Comparison of ENCODE assay signal across 25 mouse cellular contexts in the genomic region with DNA sequence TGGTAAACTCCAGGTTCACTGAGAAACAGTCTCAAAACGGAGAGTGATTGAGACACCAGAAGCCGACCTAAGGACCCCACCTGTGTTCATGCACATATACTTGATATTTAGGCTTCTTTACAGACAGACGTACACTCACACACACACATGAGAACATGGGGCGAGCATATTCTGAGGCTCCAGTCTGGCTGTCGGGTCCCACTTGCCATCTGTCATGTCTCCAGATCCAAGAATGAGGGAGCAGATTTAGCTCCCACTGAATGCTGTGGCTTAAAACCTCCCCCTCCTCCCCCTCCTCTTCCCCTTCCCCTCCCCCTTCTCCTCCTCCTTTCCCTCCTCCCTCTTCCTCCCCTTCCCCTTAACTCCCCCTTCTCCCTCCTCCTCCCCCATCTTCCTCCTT.
DNase-seq lines count a peak whose midpoint lies in the region; ATAC-seq and TF ChIP-seq lines count a peak whose summit lies in the region.
"Had no signal": no experiment of that assay in that cellular context is flagged by ENCODE, and none has a peak within 500 bp of the region (broad histone marks: within the 10 kb centered on the region; RNA-seq: fewer than 3 reads in every experiment).

No protein-coding gene starts in this region.

- no peak for TF ChIP-seq CTCF in cerebellum, adult 2 months (IDR thresholded peaks at IDR 0.05; ENCODE audit: borderline replicate concordance, insufficient read depth, low read depth, low read length)
- TF ChIP-seq CTCF in kidney, postnatal 0 days (IDR thresholded peaks at IDR 0.05; ENCODE audit: low read depth): no peak

- no peak for TF ChIP-seq POLR2A in cerebellum, adult 2 months (IDR thresholded peaks at IDR 0.05; ENCODE audit: borderline replicate concordance, insufficient read depth, low read length)

- no peak for ATAC-seq in kidney, postnatal 0 days (replicated peaks; ENCODE audit: low FRiP score, low read depth)
- ATAC-seq in forebrain, embryonic 16.5 days: peak; percentile 88

- H3K4me1 ChIP-seq in cerebellum, adult 2 months (ENCODE audit: control insufficient read depth, insufficient read depth, low read length): peaks cover 2% of the 10 kb centered on the region; the same call in 1 of the 2 replicates
- H3K4me1 ChIP-seq in kidney, postnatal 0 days (replicated peaks; ENCODE audit: insufficient read depth, low read length): no peaks in the 10 kb centered on the region
- H3K4me1 ChIP-seq in forebrain, embryonic 16.5 days (replicated peaks; ENCODE audit: control insufficient read depth, insufficient read depth, low read length): peaks cover 22% of the 10 kb centered on the region
- H3K4me1 ChIP-seq: heart, embryonic 13.5 days; liver, embryonic 13.5 days had no signal

- no peak overlapping the region for H3K9ac ChIP-seq in kidney, postnatal 0 days (ENCODE audit: low read depth, low read length)
- H3K9ac ChIP-seq in forebrain, embryonic 16.5 days (replicated peaks; ENCODE audit: low read depth, low read length): no peak overlapping the region
- H3K9ac ChIP-seq: embryonic facial prominence, embryonic 15.5 days; heart, embryonic 13.5 days; hindbrain, embryonic 12.5 days; kidney, embryonic 15.5 days; liver, embryonic 13.5 days; midbrain, embryonic 12.5 days had no signal

- no peak overlapping the region for H3K4me2 ChIP-seq in kidney, postnatal 0 days (ENCODE audit: low read length)
- H3K4me2 ChIP-seq in forebrain, embryonic 16.5 days (ENCODE audit: low read length): no peak overlapping the region
- H3K4me2 ChIP-seq: embryonic facial prominence, embryonic 15.5 days; heart, embryonic 13.5 days; hindbrain, embryonic 12.5 days; kidney, embryonic 15.5 days; liver, embryonic 13.5 days; midbrain, embryonic 12.5 days had no signal

- intact Hi-C loops in left cerebral cortex, postnatal 25 days (cut with DNase I): loop anchor here (5.0 kb wide), 4 partner anchors 65 to 390 kb away; partner anchors contain the start of gene Agap1

- no peak overlapping the region for H3K27ac ChIP-seq in cerebellum, adult 2 months (ENCODE audit: insufficient read depth, low read length)
- H3K27ac ChIP-seq in kidney, postnatal 0 days: no peak overlapping the region
- 0 out of 2 replicates have a peak overlapping the region, but pooled peaks have one; percentile 38 for H3K27ac ChIP-seq in forebrain, embryonic 16.5 days (ENCODE audit: low read length)
- H3K27ac ChIP-seq: embryonic facial prominence, embryonic 15.5 days; heart, embryonic 13.5 days; hindbrain, embryonic 12.5 days; kidney, embryonic 15.5 days; liver, embryonic 13.5 days; midbrain, embryonic 12.5 days had no signal

- H3K4me3 ChIP-seq in cerebellum, adult 2 months (replicated peaks; ENCODE audit: insufficient read depth, low read depth, low read length): no peak overlapping the region
- H3K4me3 ChIP-seq in kidney, postnatal 0 days (replicated peaks; ENCODE audit: low read depth, low read length): no peak overlapping the region
- H3K4me3 ChIP-seq in forebrain, embryonic 16.5 days (replicated peaks; ENCODE audit: low read length): no peak overlapping the region
- H3K4me3 ChIP-seq: embryonic facial prominence, embryonic 15.5 days; heart, embryonic 13.5 days; hindbrain, embryonic 12.5 days; kidney, embryonic 15.5 days; liver, embryonic 13.5 days; midbrain, embryonic 12.5 days had no signal

- H3K9me3 ChIP-seq in kidney, postnatal 0 days (replicated peaks; ENCODE audit: low read length): no peaks in the 10 kb centered on the region
- no peaks in the 10 kb centered on the region for H3K9me3 ChIP-seq in forebrain, embryonic 16.5 days (ENCODE audit: control insufficient read depth, low read length)
- H3K9me3 ChIP-seq: embryonic facial prominence, embryonic 15.5 days; heart, embryonic 13.5 days; hindbrain, embryonic 12.5 days; kidney, embryonic 15.5 days; liver, embryonic 13.5 days; midbrain, embryonic 12.5 days had no signal

- H3K27me3 ChIP-seq in cerebellum, adult 2 months (ENCODE audit: control insufficient read depth, insufficient read depth, low read length): no peaks in the 10 kb centered on the region
- no peaks in the 10 kb centered on the region for H3K27me3 ChIP-seq in kidney, postnatal 0 days (ENCODE audit: insufficient read depth, low read length)
- no peaks in the 10 kb centered on the region for H3K27me3 ChIP-seq in forebrain, embryonic 16.5 days (replicated peaks; ENCODE audit: control insufficient read depth, insufficient read depth, low read length)
- H3K27me3 ChIP-seq: embryonic facial prominence, embryonic 15.5 days; hindbrain, embryonic 12.5 days; kidney, embryonic 15.5 days; liver, embryonic 13.5 days had no signal

- 36% methylated on average over 5 of the region's 5 CpGs for WGBS in cerebellum, adult 2 months
- WGBS in kidney, postnatal 0 days: 64% methylated on average over 5 of the region's 5 CpGs
- 55% methylated on average over 5 of the region's 5 CpGs for WGBS in forebrain, embryonic 16.5 days

- H3K36me3 ChIP-seq in kidney, postnatal 0 days (ENCODE audit: insufficient read depth, low read length): no peaks in the 10 kb centered on the region
- H3K36me3 ChIP-seq in forebrain, embryonic 16.5 days (ENCODE audit: control insufficient read depth, insufficient read depth): no peaks in the 10 kb centered on the region
- H3K36me3 ChIP-seq: embryonic facial prominence, embryonic 15.5 days; heart, embryonic 13.5 days; hindbrain, embryonic 12.5 days; kidney, embryonic 15.5 days; liver, embryonic 13.5 days; midbrain, embryonic 12.5 days had no signal

- DNase-seq in cerebellum, postnatal 14 days: peak; percentile 29 to 54
- DNase-seq in cerebellum, adult 2 months: no peak
- peak; percentile 15 for DNase-seq in kidney, postnatal 0 days (ENCODE audit: low spot score)
- DNase-seq in kidney, postnatal 14 days: no peak
- DNase-seq in left cerebral cortex, postnatal 25 days (ENCODE audit: low spot score in 2 of 2): peak; percentile 28 to 69
- DNase-seq in left cerebral cortex, adult 11 months (ENCODE audit: low spot score): no peak
- DNase-seq in adrenal gland, adult (ENCODE audit: inconsistent age in 2 of 2, low spot score in 1 of 2): no peak
- DNase-seq: adrenal gland, postnatal 14 days; cerebellum, adult 11 months; cerebellum, postnatal 36 days; embryo, embryonic 11 days; gastrocnemius, postnatal 25 days; heart, adult 18-20 months; heart, postnatal 14 days; kidney, adult 11 months; liver, embryonic 13.5 days; lung, adult 2 months; thymus, adult 2 months; thymus, postnatal 4 days had no signal

Comparison
In these comparisons a context has a peak if more than half of its experiments do, and no peak if none do; other contexts are left out.
1. DNase-seq: peak in cerebellum, postnatal 14 days (2 of 2), kidney, postnatal 0 days (single experiment) and left cerebral cortex, postnatal 25 days (2 of 2); none in cerebellum, adult 2 months (0 of 2), kidney, postnatal 14 days (single experiment), left cerebral cortex, adult 11 months (single experiment) and adrenal gland, adult (0 of 2).